Mouse (Mus musculus) olfactory bulb, adult 2 months (tissue): ENCODE data around the gene Sgk2.

Experiments used
- CTCF ChIP-seq: fragments of 200-500 bp; IDR thresholded peaks from 2 replicates; pipeline ENCODE4 v1.5.1; 2012; ENCODE audit warnings: low read depth, mild to moderate bottlenecking, low read length, moderate library complexity; ENCODE audit not compliant: insufficient read depth
- POLR2A ChIP-seq: fragments of 200-500 bp; IDR thresholded peaks from 2 replicates; pipeline ENCODE4 v1.6.1; 2012; ENCODE audit warnings: mild to moderate bottlenecking, low read depth, low read length, moderate library complexity; ENCODE audit not compliant: insufficient read depth

GRCm38 (mm10) chr2:163039940-163040339, 52.8 kb downstream of the Sgk2 start:
- TF ChIP-seq CTCF, result no peak
- no peak for TF ChIP-seq POLR2A
